Mouse (Mus musculus): ENCODE data around the gene Gm12169. TPM values are rescaled to one million over a fixed set of nuclear protein-coding genes. Genes with fewer than 3 reads are reported as not detected.

The Gm12169 gene
- total RNA-seq (2012; rRNA removed) (not detected in 2 replicates), total RNA-seq (2014; rRNA removed) (not detected in 2 replicates), polyA plus RNA-seq (2012; ENCODE audit: insufficient read length, low read depth) (not detected in 2 replicates)

DNA sequence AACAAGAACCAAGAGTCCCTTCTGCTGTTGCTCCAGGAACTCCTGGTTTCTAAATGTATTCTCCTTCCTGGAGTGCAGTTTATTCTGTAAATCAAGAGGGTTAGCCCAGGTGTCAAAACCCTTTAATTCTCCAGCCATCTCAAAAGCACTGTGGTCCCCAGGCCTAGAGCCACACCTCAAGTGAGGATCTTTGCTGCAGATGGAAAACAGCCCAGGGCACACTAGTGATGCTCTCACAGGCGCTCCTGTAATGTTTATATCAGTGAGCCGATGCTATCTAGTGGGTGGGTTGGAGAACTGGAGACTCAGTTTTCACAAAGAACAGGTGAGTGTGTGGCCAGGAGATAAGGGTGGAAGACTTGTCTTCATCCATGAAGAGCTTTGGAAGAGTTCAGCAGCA lies at the start of gene Gm12169:
Gene Gm12169 (plus strand): TSS at position 301 of the 400 bp plus-strand sequence.
- Histone ChIP-seq H3K4me2 (ENCODE audit: insufficient read depth, low read depth, poor library complexity, severe bottlenecking) (no peak within 1 kb of the TSS), H3K4me3 (replicated peaks in 1 of 3; ENCODE audit: low read depth in 2 of 3, low read length in 2 of 3, poor library complexity in 1 of 3) (no peak within 1 kb of the TSS), H3K4me1 (ENCODE audit: control insufficient read depth in 1 of 2, insufficient read depth in 2 of 2) (peaks cover 0 to 4% of the 10 kb centered on the region in 2 experiments; a peak in 1 of 4 replicates), H3K27me3 (replicated peaks) (no peaks in the 10 kb centered on the region), H3K27ac (ENCODE audit: insufficient read depth, low read depth) (no peak within 1 kb of the TSS), H3K9ac (ENCODE audit: insufficient read depth, low read depth) (no peak within 1 kb of the TSS), H3K9me3 (replicated peaks; ENCODE audit: low read length) (no peaks in the 10 kb centered on the region), H3K79me2 (replicated peaks; ENCODE audit: control insufficient read depth, extremely low read depth, insufficient read depth, poor library complexity, severe bottlenecking) (no peaks in the 10 kb centered on the region), H3K36me3 (replicated peaks in 1 of 2; ENCODE audit: control insufficient read depth in 1 of 2, insufficient read depth in 1 of 2, low read length in 1 of 2) (no peaks in the 10 kb centered on the region)
- in situ Hi-C loops (cut with MboI; ENCODE audit: low pct_ligation_motif_present, low pct_unique_long_range_greater_than_20kb, low sequenced_read_pairs): loop anchor here (10.0 kb wide), 1 partner anchor 211 kb away; the partner anchor contains the start of gene Havcr1
- dilution Hi-C loops (cut with MboI; ENCODE audit: extremely low pct_ligation_motif_present, extremely low pct_unique_long_range_greater_than_20kb, low sequenced_read_pairs): no loop called here
- DNase-seq (ENCODE audit: extremely low read depth): no peak
- no peak for TF ChIP-seq UBTF (IDR thresholded peaks at IDR 0.05; ENCODE audit: low read depth, low read length)
- no peak for TF ChIP-seq HCFC1 (IDR thresholded peaks at IDR 0.05; ENCODE audit: low read depth, low read length)
- TF ChIP-seq MYC (IDR thresholded peaks at IDR 0.05; ENCODE audit: low read depth, low read length): no peak
- TF ChIP-seq E2F4 (IDR thresholded peaks at IDR 0.05; ENCODE audit: insufficient replicate concordance, low read depth, low read length): no peak
- no peak for TF ChIP-seq USF2 (conservative IDR thresholded peaks at IDR 0.05; ENCODE audit: low read depth, low read length)
- no peak for TF ChIP-seq TCF12 (IDR thresholded peaks at IDR 0.05; ENCODE audit: low read depth, low read length)
- TF ChIP-seq NRF1 (IDR thresholded peaks at IDR 0.05; ENCODE audit: low read depth, low read length): no peak
- TF ChIP-seq CHD1 (IDR thresholded peaks at IDR 0.05; ENCODE audit: low read depth, low read length): no peak

DNA sequence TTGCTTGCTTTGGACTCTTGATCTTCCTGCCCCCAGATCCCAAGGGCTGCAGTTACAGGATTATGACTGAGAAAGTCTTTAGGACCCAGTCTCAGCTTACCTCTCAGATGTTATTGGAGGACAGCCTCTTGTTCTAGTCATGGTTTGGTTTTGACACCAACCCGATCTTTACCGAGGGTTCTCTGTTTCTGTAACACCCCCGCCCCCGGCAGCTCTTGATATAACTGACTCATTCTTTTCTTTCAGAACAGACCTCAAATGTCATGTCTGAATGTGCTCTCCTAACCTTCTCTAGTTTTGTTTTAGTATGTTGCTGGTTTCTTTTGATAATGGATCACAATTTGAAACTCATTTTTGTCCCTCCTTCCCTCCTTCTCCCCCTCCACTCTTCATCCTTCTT lies 49.8 kb upstream of the Gm12169 start:
- Histone ChIP-seq H3K79me2 (replicated peaks; ENCODE audit: control insufficient read depth, extremely low read depth, insufficient read depth, poor library complexity, severe bottlenecking) (no peaks in the 10 kb centered on the region), H3K9me3 (replicated peaks; ENCODE audit: low read length) (peaks cover 2% of the 10 kb centered on the region), H3K9ac (ENCODE audit: insufficient read depth, low read depth) (no peak overlapping the region), H3K4me3 (replicated peaks in 1 of 3; ENCODE audit: low read depth in 2 of 3, low read length in 2 of 3, poor library complexity in 1 of 3) (no peak overlapping the region), H3K27ac (ENCODE audit: insufficient read depth, low read depth) (no peak overlapping the region), H3K36me3 (replicated peaks in 1 of 2; ENCODE audit: control insufficient read depth in 1 of 2, insufficient read depth in 1 of 2, low read length in 1 of 2) (no peaks in the 10 kb centered on the region), H3K4me2 (ENCODE audit: insufficient read depth, low read depth, poor library complexity, severe bottlenecking) (peak overlapping the region; percentile 70), H3K4me1 (ENCODE audit: control insufficient read depth in 1 of 2, insufficient read depth in 2 of 2) (0 out of 4 replicates have a peak, but pooled peaks cover 0 to 3% of the 10 kb centered on the region in 2 experiments), H3K27me3 (replicated peaks) (peaks cover 2% of the 10 kb centered on the region)
- dilution Hi-C loops (cut with MboI; ENCODE audit: extremely low pct_ligation_motif_present, extremely low pct_unique_long_range_greater_than_20kb, low sequenced_read_pairs) (no loop called here), in situ Hi-C loops (cut with MboI; ENCODE audit: low pct_ligation_motif_present, low pct_unique_long_range_greater_than_20kb, low sequenced_read_pairs) (no loop called here)
- DNase-seq (ENCODE audit: extremely low read depth): peak; percentile 55
- TF ChIP-seq RCOR1 (conservative IDR thresholded peaks at IDR 0.05; ENCODE audit: low read depth, low read length): peak; percentile 82; the same call in 1 of the 2 replicates
- no peak; the same call in 1 of the 2 replicates for TF ChIP-seq RAD21 (IDR thresholded peaks at IDR 0.05; ENCODE audit: low read depth, low read length)
- TF ChIP-seq NRF1 (IDR thresholded peaks at IDR 0.05; ENCODE audit: low read depth, low read length): no peak
- TF ChIP-seq GABPA (IDR thresholded peaks at IDR 0.05; ENCODE audit: insufficient replicate concordance, low read depth, low read length): no peak
- no peak for TF ChIP-seq NELFE (IDR thresholded peaks at IDR 0.05; ENCODE audit: low read depth, low read length)
- TF ChIP-seq EP300 (IDR thresholded peaks at IDR 0.05; ENCODE audit: low read length): peak; percentile 87
- TF ChIP-seq UBTF (IDR thresholded peaks at IDR 0.05; ENCODE audit: low read depth, low read length): no peak
- TF ChIP-seq MEF2A (IDR thresholded peaks at IDR 0.05; ENCODE audit: borderline replicate concordance, low read depth, low read length): no peak
- no peak for TF ChIP-seq PAX5 (IDR thresholded peaks at IDR 0.05; ENCODE audit: low read length)
- TF ChIP-seq HCFC1 (IDR thresholded peaks at IDR 0.05; ENCODE audit: low read depth, low read length): no peak
- peak; percentile 84 for TF ChIP-seq JUND (conservative IDR thresholded peaks at IDR 0.05; ENCODE audit: low read depth, low read length)
- TF ChIP-seq ZKSCAN1 (IDR thresholded peaks at IDR 0.05; ENCODE audit: borderline replicate concordance, low read depth, low read length): no peak
- TF ChIP-seq CHD1 (IDR thresholded peaks at IDR 0.05; ENCODE audit: low read depth, low read length): no peak
- no peak for TF ChIP-seq POLR2A (IDR thresholded peaks at IDR 0.05; ENCODE audit: low read depth, low read length)
- TF ChIP-seq E2F4 (IDR thresholded peaks at IDR 0.05; ENCODE audit: insufficient replicate concordance, low read depth, low read length): no peak
- peak; percentile 84 for TF ChIP-seq IRF4 (IDR thresholded peaks at IDR 0.05; ENCODE audit: low read depth, low read length)
- no peak for TF ChIP-seq ETS1 (conservative IDR thresholded peaks at IDR 0.05; ENCODE audit: low read depth, low read length)
- no peak for TF ChIP-seq MAX (IDR thresholded peaks at IDR 0.05; ENCODE audit: low read length)
- no peak for TF ChIP-seq USF1 (IDR thresholded peaks at IDR 0.05; ENCODE audit: low read depth, low read length)
- TF ChIP-seq SIN3A (IDR thresholded peaks at IDR 0.05; ENCODE audit: low read length): no peak
- no peak for TF ChIP-seq MXI1 (IDR thresholded peaks at IDR 0.05; ENCODE audit: low read depth, low read length)
- 0 out of 2 replicates have a peak, but pooled peaks have one; percentile 68 for TF ChIP-seq MAZ (IDR thresholded peaks at IDR 0.05; ENCODE audit: low read depth, low read length)
- TF ChIP-seq CTCF (conservative IDR thresholded peaks at IDR 0.05 in 1 of 2, IDR thresholded peaks at IDR 0.05 in 1 of 2; ENCODE audit: low read depth in 2 of 2, low read length in 2 of 2): no peak
- TF ChIP-seq BHLHE40 (IDR thresholded peaks at IDR 0.05; ENCODE audit: low read depth, low read length): peak; percentile 63
- no peak for TF ChIP-seq USF2 (conservative IDR thresholded peaks at IDR 0.05; ENCODE audit: low read depth, low read length)
- peak; percentile 67 for TF ChIP-seq MAFK (IDR thresholded peaks at IDR 0.05; ENCODE audit: insufficient replicate concordance, low read length)
- TF ChIP-seq ZC3H11A (IDR thresholded peaks at IDR 0.05; ENCODE audit: low read depth, low read length): no peak
- peak; percentile 65 for TF ChIP-seq CHD2 (IDR thresholded peaks at IDR 0.05; ENCODE audit: low read length)
- TF ChIP-seq MYC (IDR thresholded peaks at IDR 0.05; ENCODE audit: low read depth, low read length): no peak
- no peak for TF ChIP-seq ZMIZ1 (IDR thresholded peaks at IDR 0.05; ENCODE audit: low read depth, low read length)
- 0 out of 2 replicates have a peak, but pooled peaks have one; percentile 31 for TF ChIP-seq TCF12 (IDR thresholded peaks at IDR 0.05; ENCODE audit: low read depth, low read length)

All from CH12.LX (cell line).